In genomic region chr8:91797626-91798271, GRCm38 (mm10) we compare ENCODE assay signal across 7 mouse cellular contexts. TPM values are rescaled to one million over a fixed set of nuclear protein-coding genes. Genes with fewer than 3 reads are reported as not detected.
DNase-seq lines count a peak whose midpoint lies in the region; ATAC-seq and TF ChIP-seq lines count a peak whose summit lies in the region.

No protein-coding gene starts in this region.

- peak; percentile 74 for DNase-seq in ZHBTc4 (ENCODE audit: low read depth, low spot score)
- peak; percentile 65 for DNase-seq in heart, postnatal 0 days (ENCODE audit: low spot score)
- DNase-seq in kidney, postnatal 4 days = peak; percentile 81 to 85
- peak; percentile 98 for DNase-seq in midbrain, embryonic 11.5 days (ENCODE audit: low spot score, missing footprints)
- DNase-seq in thymus, postnatal 36 days = peak; percentile 16 to 19

- TF ChIP-seq CTCF in ES-Bruce4 (IDR thresholded peaks at IDR 0.05; ENCODE audit: low read depth, low read length) = peak; percentile 65
- TF ChIP-seq CTCF in embryonic fibroblast, embryonic 13.5 days (IDR thresholded peaks at IDR 0.05; ENCODE audit: borderline replicate concordance, insufficient read depth, low read length) = peak; percentile 65; the same call in 1 of the 2 replicates
- peak; percentile 50 for TF ChIP-seq CTCF in heart, postnatal 0 days (IDR thresholded peaks at IDR 0.05; ENCODE audit: low read depth)

- peak overlapping the region; percentile 61 for H3K4me3 ChIP-seq in ES-Bruce4 (ENCODE audit: low read depth, low read length)
- H3K4me3 ChIP-seq in embryonic fibroblast, embryonic 13.5 days (ENCODE audit: insufficient read depth, low read length) = peak overlapping the region; percentile 11
- peak overlapping the region; percentile 42 for H3K4me3 ChIP-seq in heart, postnatal 0 days (ENCODE audit: low read depth, low read length)
- H3K4me3 ChIP-seq in midbrain, embryonic 11.5 days (ENCODE audit: low read depth, low read length) = peak overlapping the region; percentile 99

- no peaks in the 10 kb centered on the region for H3K4me1 ChIP-seq in ES-Bruce4 (ENCODE audit: control insufficient read depth, insufficient read depth, low read length)
- no peaks in the 10 kb centered on the region for H3K4me1 ChIP-seq in embryonic fibroblast, embryonic 13.5 days (ENCODE audit: control insufficient read depth, insufficient read depth, low read length)
- H3K4me1 ChIP-seq in heart, postnatal 0 days (ENCODE audit: control insufficient read depth, insufficient read depth) = 0 out of 2 replicates have a peak, but pooled peaks cover 6% of the 10 kb centered on the region
- H3K4me1 ChIP-seq in midbrain, embryonic 11.5 days (ENCODE audit: control insufficient read depth, insufficient read depth, low read length) = peaks cover 23% of the 10 kb centered on the region

- H3K27ac ChIP-seq in ES-Bruce4 (ENCODE audit: insufficient read depth, low read length) = no peak overlapping the region
- peak overlapping the region; percentile 23; the same call in 1 of the 2 replicates for H3K27ac ChIP-seq in embryonic fibroblast, embryonic 13.5 days (ENCODE audit: insufficient read depth, low read length)
- H3K27ac ChIP-seq in heart, postnatal 0 days (ENCODE audit: low read depth) = no peak overlapping the region
- H3K27ac ChIP-seq in midbrain, embryonic 11.5 days (ENCODE audit: low read depth, low read length) = peak overlapping the region; percentile 15

- H3K36me3 ChIP-seq in ES-Bruce4 (ENCODE audit: control insufficient read depth, insufficient read depth, low read length, poor library complexity, severe bottlenecking) = no peaks in the 10 kb centered on the region
- H3K36me3 ChIP-seq in heart, postnatal 0 days (replicated peaks; ENCODE audit: control insufficient read depth, insufficient read depth, low read length) = no peaks in the 10 kb centered on the region
- H3K36me3 ChIP-seq in midbrain, embryonic 11.5 days (ENCODE audit: control insufficient read depth, insufficient read depth, low read length) = peaks cover 10% of the 10 kb centered on the region

- no peak for TF ChIP-seq EP300 in ES-Bruce4 (IDR thresholded peaks at IDR 0.05; ENCODE audit: insufficient read depth, low read depth, low read length)
- no peak for TF ChIP-seq EP300 in heart, postnatal 0 days (IDR thresholded peaks at IDR 0.05; ENCODE audit: low read depth)

- H3K9me3 ChIP-seq in ES-Bruce4 (replicated peaks; ENCODE audit: control insufficient read depth, insufficient read depth, low read length, poor library complexity, severe bottlenecking) = no peaks in the 10 kb centered on the region
- H3K9me3 ChIP-seq in heart, postnatal 0 days (replicated peaks; ENCODE audit: control insufficient read depth, low read length) = no peaks in the 10 kb centered on the region
- H3K9me3 ChIP-seq in midbrain, embryonic 11.5 days (ENCODE audit: control insufficient read depth, low read length) = no peaks in the 10 kb centered on the region

- TF ChIP-seq POLR2A in ES-Bruce4 (IDR thresholded peaks at IDR 0.05; ENCODE audit: insufficient read depth, low read length) = no peak
- TF ChIP-seq POLR2A in embryonic fibroblast, embryonic 13.5 days (IDR thresholded peaks at IDR 0.05; ENCODE audit: low read depth, low read length) = peak; percentile 23; the same call in 1 of the 2 replicates

- peak overlapping the region; percentile 74 for H3K4me2 ChIP-seq in heart, postnatal 0 days (ENCODE audit: low read depth, low read length)
- H3K4me2 ChIP-seq in midbrain, embryonic 11.5 days = peak overlapping the region; percentile 71

- WGBS in heart, postnatal 0 days = 3% methylated on average over 35 of the region's 35 CpGs
- 1% methylated on average over 33 of the region's 35 CpGs for WGBS in midbrain, embryonic 11.5 days

- peak overlapping the region; percentile 17; the same call in 1 of the 2 replicates for H3K9ac ChIP-seq in ES-Bruce4 (ENCODE audit: low read depth, poor library complexity, severe bottlenecking)
- H3K9ac ChIP-seq in heart, postnatal 0 days (replicated peaks; ENCODE audit: low read depth, low read length) = no peak overlapping the region
- H3K9ac ChIP-seq in midbrain, embryonic 11.5 days (ENCODE audit: low read length) = peak overlapping the region; percentile 99

- peaks cover 33% of the 10 kb centered on the region for H3K27me3 ChIP-seq in ES-Bruce4 (ENCODE audit: control insufficient read depth, insufficient read depth, low read length, poor library complexity, severe bottlenecking)
- H3K27me3 ChIP-seq in heart, postnatal 0 days (ENCODE audit: control insufficient read depth, insufficient read depth, low read length) = peaks cover 57% of the 10 kb centered on the region
- peaks cover 10% of the 10 kb centered on the region for H3K27me3 ChIP-seq in midbrain, embryonic 11.5 days (ENCODE audit: control insufficient read depth, insufficient read depth, low read length)

- ATAC-seq in heart, postnatal 0 days (ENCODE audit: insufficient read depth, low read depth) = no peak
- peak; percentile 31; the same call in 1 of the 2 replicates for ATAC-seq in midbrain, embryonic 11.5 days (ENCODE audit: low FRiP score)

RNA-seq across cellular contexts. Expression of gene Irx3, which starts 4.1 kb away (rescaled TPM):
- 1.0 and 1.5 TPM in 2 replicates for polyA plus RNA-seq in ES-Bruce4 (2011; ENCODE audit: insufficient read depth, insufficient read length, low read depth, missing spikeins)
- 11.7 and 17.4 TPM in 2 replicates for polyA plus RNA-seq in embryonic fibroblast, embryonic 13.5 days (2011; ENCODE audit: insufficient read length, low read depth, missing spikeins)
- 34.5 and 40.1 TPM in 2 replicates for total RNA-seq in heart, postnatal 0 days (2014; rRNA removed; ENCODE audit: low replicate concordance)
- polyA plus RNA-seq in heart, postnatal 0 days (2015; fragmentation: Nextera tagmentation; extraction: Ambion mirVana) = 25.6 and 26.4 TPM in 2 replicates
- 38.7 and 45.1 TPM in 2 replicates for polyA plus RNA-seq in midbrain, embryonic 11.5 days (2014; fragmentation: Nextera tagmentation; extraction: Ambion mirVana)

Comparison
In these comparisons a context has a peak if more than half of its experiments do, and no peak if none do; other contexts are left out.
1. H3K27ac ChIP-seq: peak in embryonic fibroblast, embryonic 13.5 days (single experiment) and midbrain, embryonic 11.5 days (single experiment); none in ES-Bruce4 (single experiment) and heart, postnatal 0 days (single experiment).
2. H3K4me3 ChIP-seq: peak in every context shown above with its lines; median percentile 99 in midbrain, embryonic 11.5 days; 61 in ES-Bruce4; 42 in heart, postnatal 0 days; 11 in embryonic fibroblast, embryonic 13.5 days.
3. DNase-seq: peak in every context shown above with its lines; median percentile 98 in midbrain, embryonic 11.5 days; 83 in kidney, postnatal 4 days; 74 in ZHBTc4; 65 in heart, postnatal 0 days; 18 in thymus, postnatal 36 days.
4. Peak in every context shown above with its lines, with median percentiles within 50 percentile points of each other: CTCF ChIP-seq.